Mouse (Mus musculus) lung, adult 2 months (tissue): ENCODE data around the gene Tmem9b. TPM values are rescaled to one million over a fixed set of nuclear protein-coding genes. Genes with fewer than 3 reads are reported as not detected.

Experiments
- DNase-seq: peaks from one replicate; pipeline ENCODE4 v3.0.0; 2022
- H3K4me1 ChIP-seq: fragments of 200-500 bp; 2 replicates; pipeline ENCODE4 v1.6.1; 2011; ENCODE audit warnings: low read length; ENCODE audit not compliant: control insufficient read depth, insufficient read depth
- H3K4me3 ChIP-seq: fragments of 200-500 bp; replicated peaks from 2 replicates; pipeline ENCODE3; 2011; ENCODE audit warnings: low read depth, mild to moderate bottlenecking, control low read depth, low read length; ENCODE audit errors: extremely low read depth
- CTCF ChIP-seq: fragments of 200-500 bp; IDR thresholded peaks from 2 replicates; pipeline ENCODE4 v1.5.1; 2011; ENCODE audit warnings: mild to moderate bottlenecking, low read length, control low read depth; ENCODE audit not compliant: insufficient read depth
- POLR2A ChIP-seq: fragments of 200-500 bp; IDR thresholded peaks from 2 replicates; pipeline ENCODE4 v1.6.1; 2011; ENCODE audit warnings: low read depth, mild to moderate bottlenecking, control low read depth, low read length, borderline replicate concordance; ENCODE audit errors: extremely low read depth
- WGBS: fragments of 180-500 bp; shearing (Covaris S2); methylation state at CpG from one replicate; pipeline ENCODE4 v1.1.7; 2018; 5-methylcytosine and 5-hydroxymethylcytosine counted together
- polyA plus RNA-seq: library from polyadenylated mRNA; depleted of rRNA; stranded (reverse); fragments of >200 nt; gene quantifications from 2 replicates; pipeline ENCODE4 v1.2.3, GENCODE M21; 2012

Gene Tmem9b
- polyA plus RNA-seq, 1 experiment = 60.4 TPM

DNA sequence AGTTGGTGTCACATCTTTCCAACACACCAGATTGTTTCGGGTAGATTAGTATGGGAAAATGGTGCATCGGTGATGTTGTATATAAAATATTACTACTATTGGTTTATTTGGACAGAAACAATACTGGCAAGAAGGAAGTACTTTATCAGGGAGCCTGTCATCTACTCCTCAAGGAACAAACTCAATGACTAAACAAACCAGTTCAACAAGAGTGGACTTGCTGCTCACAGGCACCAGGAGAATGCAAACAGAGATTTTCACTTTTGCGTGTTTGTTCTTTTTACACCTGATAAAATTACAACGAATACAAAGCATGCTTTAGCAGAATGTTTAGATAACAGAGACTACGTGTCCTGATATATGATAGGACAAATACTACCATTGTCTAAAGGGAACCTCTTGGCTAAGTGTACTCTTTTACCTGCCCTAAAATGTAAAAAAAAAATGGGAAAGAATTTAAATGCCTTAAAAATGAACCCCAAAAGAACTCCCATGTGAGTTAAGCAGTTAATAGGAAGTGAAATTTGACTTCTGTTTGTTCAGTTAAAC is 12.8 kb downstream of the Tmem9b start:
- no peak for DNase-seq
- 32% methylated on average over 5 of the region's 5 CpGs for WGBS
- no peak for TF ChIP-seq POLR2A
- no peak for TF ChIP-seq CTCF
- H3K4me3 ChIP-seq = no peak overlapping the region
- H3K4me1 ChIP-seq = peaks cover 3% of the 10 kb centered on the region; the same call in 1 of the 2 replicates

DNA sequence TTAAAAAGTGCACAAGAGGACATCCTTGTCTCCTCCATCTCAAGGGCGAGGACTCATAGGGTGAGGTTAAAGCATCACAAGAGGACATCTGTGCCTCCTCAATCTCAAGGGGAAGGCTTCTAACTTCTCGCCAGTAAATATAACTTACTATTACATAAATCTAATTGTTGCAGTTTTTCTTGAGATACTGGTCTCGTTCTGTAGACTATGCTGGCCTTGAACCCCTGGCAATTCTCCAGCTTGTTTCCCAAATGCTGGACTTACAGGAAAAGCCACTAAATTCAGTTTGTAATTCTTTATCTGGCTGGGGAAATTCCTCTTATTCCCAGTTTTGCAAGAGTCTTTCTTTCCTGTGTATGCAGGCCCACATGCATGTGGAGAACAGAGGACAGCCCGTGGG is 17.9 kb downstream of the Tmem9b start:
- Histone ChIP-seq H3K4me1 (no peaks in the 10 kb centered on the region; the same call in 1 of the 2 replicates), H3K4me3 (no peak overlapping the region)
- 66% methylated on average over 4 of the region's 4 CpGs for WGBS
- TF ChIP-seq POLR2A = no peak
- TF ChIP-seq CTCF = no peak
- DNase-seq = no peak

DNA sequence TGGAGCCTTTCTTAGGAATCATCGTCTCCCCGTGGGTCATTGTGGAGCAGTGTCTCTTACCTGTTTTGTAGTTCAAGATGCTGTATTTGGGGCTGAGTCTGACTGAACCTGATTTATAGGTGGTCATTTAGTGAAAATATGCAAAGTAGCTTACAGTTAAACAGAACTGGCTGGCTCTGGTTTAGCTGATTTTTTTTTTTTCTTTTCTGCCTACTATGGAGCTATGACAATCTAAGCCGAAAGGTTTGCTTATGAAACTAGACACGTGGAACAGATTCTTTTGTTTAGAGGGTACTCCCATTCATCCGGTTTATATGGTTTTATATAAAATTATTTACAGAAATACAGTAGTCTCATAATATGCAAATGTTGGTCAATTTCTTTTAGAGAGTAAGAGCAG is 21.0 kb downstream of the Tmem9b start, which contains the start of gene Ascl3:
Gene Ascl3 (minus strand): TSS at position 101 of the 400 bp plus-strand sequence.
- Histone ChIP-seq H3K4me3 (no peak within 1 kb of the TSS), H3K4me1 (peaks cover 6% of the 10 kb centered on the region; the same call in 1 of the 2 replicates)
- no peak for DNase-seq
- TF ChIP-seq CTCF = no peak
- no peak for TF ChIP-seq POLR2A
- WGBS = 84% methylated on average over 5 of the region's 5 CpGs

DNA sequence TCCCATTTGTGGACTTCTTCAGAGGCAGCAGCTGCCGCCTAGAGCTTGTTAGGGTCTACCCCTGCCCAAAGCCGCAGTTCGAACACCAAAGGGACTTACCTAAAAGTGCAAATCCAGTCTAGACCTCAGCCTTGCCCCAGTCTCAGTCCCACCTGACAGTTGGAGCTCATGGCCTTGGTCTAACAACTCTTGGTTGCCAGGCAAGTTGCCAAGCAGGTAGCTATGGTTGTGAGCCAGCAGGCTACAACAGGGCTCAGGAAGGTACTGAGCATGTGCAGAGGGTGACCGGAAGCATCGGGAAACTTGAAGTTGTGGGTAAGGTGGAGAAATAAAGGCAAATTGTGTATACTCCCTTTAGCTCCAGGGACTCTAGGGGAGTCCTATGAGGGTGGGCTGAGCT is 29.0 kb downstream of the Tmem9b start, which contains the start of gene BC051019:
Gene BC051019 (minus strand): TSS at position 154 of the 400 bp plus-strand sequence.
- 90% methylated on average over 5 of the region's 5 CpGs for WGBS
- no peak for TF ChIP-seq CTCF
- TF ChIP-seq POLR2A = 0 out of 2 replicates have a peak, but pooled peaks have one; percentile 15
- H3K4me1 ChIP-seq = no peaks in the 10 kb centered on the region
- H3K4me3 ChIP-seq = peak within 1 kb of the TSS; percentile 28
- DNase-seq = no peak

- TF ChIP-seq CTCF (no peak), POLR2A (no peak)
- Histone ChIP-seq H3K4me1 (no peaks in the 10 kb centered on the region), H3K4me3 (peak overlapping the region; percentile 28)
- DNase-seq = no peak
- WGBS = 89% methylated on average over 8 of the region's 8 CpGs
These were observed 29.6 kb downstream of the Tmem9b start for GRCm38 (mm10) chr7:109723114-109723513.

GRCm38 (mm10) chr7:109722618-109723017 is 30.1 kb downstream of the Tmem9b start:
- H3K4me1 ChIP-seq = no peaks in the 10 kb centered on the region
- no peak overlapping the region for H3K4me3 ChIP-seq
- no peak for DNase-seq
- TF ChIP-seq CTCF = no peak
- no peak for TF ChIP-seq POLR2A
- 97% methylated on average over 2 of the region's 2 CpGs for WGBS

GRCm38 (mm10) chr7:109719286-109719685 is 33.4 kb downstream of the Tmem9b start:
- peak; percentile 2; the same call in 1 of the 2 replicates for TF ChIP-seq CTCF
- TF ChIP-seq POLR2A = no peak
- WGBS = 56% methylated on average over 9 of the region's 9 CpGs
- DNase-seq = no peak
- H3K4me3 ChIP-seq = no peak overlapping the region
- no peaks in the 10 kb centered on the region for H3K4me1 ChIP-seq

- WGBS = 88% methylated on average over 2 of the region's 2 CpGs
- TF ChIP-seq POLR2A (no peak), CTCF (no peak)
- no peak for DNase-seq
- Histone ChIP-seq H3K4me3 (no peak overlapping the region), H3K4me1 (0 out of 2 replicates have a peak, but pooled peaks cover under 1% of the 10 kb centered on the region)
These were observed 39.2 kb downstream of the Tmem9b start for GRCm38 (mm10) chr7:109713434-109713982.

- no peak for DNase-seq
- Histone ChIP-seq H3K4me3 (no peak overlapping the region), H3K4me1 (peaks cover 6% of the 10 kb centered on the region; the same call in 1 of the 2 replicates)
- TF ChIP-seq POLR2A (no peak), CTCF (no peak)
- WGBS = 86% methylated on average over 7 of the region's 7 CpGs
These were observed 40.5 kb downstream of the Tmem9b start for GRCm38 (mm10) chr7:109712198-109712597.

DNA sequence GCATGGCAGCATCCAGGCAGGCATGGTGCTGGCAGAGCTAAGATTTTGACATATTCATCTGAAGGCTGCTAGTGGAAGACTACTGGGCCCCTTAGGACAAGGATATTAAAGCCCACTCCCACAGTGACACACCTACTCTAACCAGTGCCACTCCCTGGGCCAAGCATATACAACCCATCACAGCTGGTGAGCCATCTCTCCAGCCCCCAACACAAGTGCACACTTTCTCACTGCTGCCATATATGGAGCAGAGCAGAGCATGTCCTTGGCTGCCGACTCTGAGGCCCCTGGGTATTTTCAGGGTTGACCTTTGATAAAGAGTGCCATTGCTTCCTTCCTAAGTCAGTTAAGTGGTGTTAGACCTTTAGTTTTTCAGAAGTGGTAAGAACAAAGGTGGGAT is 42.6 kb downstream of the Tmem9b start:
- no peak for DNase-seq
- Histone ChIP-seq H3K4me1 (peaks cover 9% of the 10 kb centered on the region; the same call in 1 of the 2 replicates), H3K4me3 (no peak overlapping the region)
- 33% methylated on average over 1 of the region's 1 CpGs for WGBS
- no peak for TF ChIP-seq CTCF
- no peak for TF ChIP-seq POLR2A
